Mouse (Mus musculus): ENCODE measurements at regions not wholly inside any gene's neighbourhood (a gene's known extent, or its start where the extent isn't known, plus 50 kb on each side); places are given as distances from the start of the nearest gene placed in this dataset.

DNA sequence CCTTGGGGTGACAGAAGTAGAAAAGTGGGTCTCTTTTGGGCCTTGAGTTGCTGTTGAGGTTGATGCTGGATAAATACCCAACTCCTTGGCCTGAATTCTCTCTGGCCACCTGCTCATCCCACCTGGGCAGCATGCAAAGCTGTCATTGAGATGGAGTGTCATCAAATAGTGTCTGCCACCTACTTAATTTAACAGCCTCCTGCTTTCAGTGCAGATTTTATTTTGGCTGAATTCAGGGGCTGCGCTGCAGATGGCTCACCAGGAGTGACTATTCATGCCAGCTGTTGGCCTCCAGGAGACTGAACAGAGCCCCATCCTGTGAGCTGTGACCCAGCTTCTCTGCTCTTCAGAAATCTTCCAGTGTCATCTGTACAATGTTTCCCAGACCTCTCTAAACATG lies 206.7 kb upstream of the Eci2 start:
- 82% methylated on average over 1 of the region's 1 CpGs for WGBS
- Histone ChIP-seq H3K4me3 (ENCODE audit: extremely low read depth, insufficient read depth, insufficient read length) (no peak overlapping the region), H3K27ac (ENCODE audit: insufficient read depth, low read length) (no peak overlapping the region), H3K27me3 (ENCODE audit: control insufficient read depth, insufficient read depth, low read length) (no peaks in the 10 kb centered on the region), H3K36me3 (ENCODE audit: control insufficient read depth, insufficient read depth, low read length) (no peaks in the 10 kb centered on the region), H3K4me1 (ENCODE audit: control insufficient read depth, insufficient read depth, insufficient read length) (no peaks in the 10 kb centered on the region)
- no peak for DNase-seq (ENCODE audit: low read depth in 1 of 2, low spot score in 2 of 2)
- TF ChIP-seq CTCF (IDR thresholded peaks at IDR 0.05; ENCODE audit: extremely low read depth, insufficient read depth, insufficient read length, insufficient replicate concordance) (no peak), POLR2A (IDR thresholded peaks at IDR 0.05; ENCODE audit: low read depth, low read length) (no peak)

DNA sequence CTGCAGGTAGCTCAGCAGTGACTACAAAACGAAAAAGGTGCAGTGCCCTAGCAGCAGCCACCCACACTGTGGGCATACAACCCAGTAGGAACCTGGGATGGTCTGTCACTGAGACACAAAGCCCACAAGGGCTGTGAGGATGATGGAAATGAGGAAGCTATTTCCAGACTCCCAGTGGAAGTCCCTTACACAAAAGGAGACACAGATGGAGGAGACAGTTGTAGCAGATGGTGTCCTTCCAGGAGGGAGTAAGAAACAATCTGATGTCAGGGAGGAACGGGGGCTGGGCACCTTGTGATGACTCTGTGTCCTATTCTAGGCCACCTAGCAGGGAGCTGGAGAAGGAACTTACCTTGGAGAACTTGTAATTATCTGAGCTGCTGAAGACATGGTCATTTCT lies 214.5 kb upstream of the Eci2 start:
- DNase-seq (ENCODE audit: low read depth in 1 of 2, low spot score in 2 of 2) = no peak
- Histone ChIP-seq H3K27me3 (ENCODE audit: control insufficient read depth, insufficient read depth, low read length) (no peaks in the 10 kb centered on the region), H3K4me3 (ENCODE audit: extremely low read depth, insufficient read depth, insufficient read length) (no peak overlapping the region), H3K4me1 (ENCODE audit: control insufficient read depth, insufficient read depth, insufficient read length) (no peaks in the 10 kb centered on the region), H3K36me3 (ENCODE audit: control insufficient read depth, insufficient read depth, low read length) (no peaks in the 10 kb centered on the region), H3K27ac (ENCODE audit: insufficient read depth, low read length) (no peak overlapping the region)
- 82% methylated on average over 2 of the region's 2 CpGs for WGBS
- TF ChIP-seq POLR2A (IDR thresholded peaks at IDR 0.05; ENCODE audit: low read depth, low read length) = no peak
- TF ChIP-seq CTCF (IDR thresholded peaks at IDR 0.05; ENCODE audit: extremely low read depth, insufficient read depth, insufficient read length, insufficient replicate concordance) = no peak

DNA sequence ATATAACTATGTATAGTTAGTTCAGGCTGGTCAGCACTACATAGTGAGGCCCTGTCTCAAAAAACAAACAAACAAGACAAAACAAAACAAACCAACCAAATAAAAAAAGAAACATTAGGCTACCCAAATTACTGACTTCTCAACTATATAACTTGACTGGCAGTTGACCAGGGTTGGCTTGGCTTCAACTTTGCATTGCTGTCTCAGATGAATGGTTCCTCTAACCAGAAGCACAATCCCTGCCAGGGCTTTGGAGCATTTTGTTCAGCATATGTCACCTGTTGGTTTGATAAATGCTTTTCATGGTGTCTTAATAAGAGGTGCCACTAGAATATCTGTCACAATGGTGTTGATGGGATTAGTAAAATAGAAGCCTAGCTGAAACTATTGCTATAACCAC lies 217.1 kb upstream of the Eci2 start:
- H3K27ac ChIP-seq (ENCODE audit: insufficient read depth, low read length) = no peak overlapping the region
- no peak for DNase-seq (ENCODE audit: low read depth in 1 of 2, low spot score in 2 of 2)
- no peaks in the 10 kb centered on the region for H3K27me3 ChIP-seq (ENCODE audit: control insufficient read depth, insufficient read depth, low read length)
- TF ChIP-seq POLR2A (IDR thresholded peaks at IDR 0.05; ENCODE audit: low read depth, low read length) (no peak), CTCF (IDR thresholded peaks at IDR 0.05; ENCODE audit: extremely low read depth, insufficient read depth, insufficient read length, insufficient replicate concordance) (no peak)
- H3K36me3 ChIP-seq (ENCODE audit: control insufficient read depth, insufficient read depth, low read length) = no peaks in the 10 kb centered on the region
- H3K4me3 ChIP-seq (ENCODE audit: extremely low read depth, insufficient read depth, insufficient read length) = no peak overlapping the region
- H3K4me1 ChIP-seq (ENCODE audit: control insufficient read depth, insufficient read depth, insufficient read length) = no peaks in the 10 kb centered on the region

GRCm38 (mm10) chr13:35257386-35257785 lies 230.5 kb upstream of the Eci2 start:
- H3K27me3 ChIP-seq (ENCODE audit: control insufficient read depth, insufficient read depth, low read length) = no peaks in the 10 kb centered on the region
- no peak for DNase-seq (ENCODE audit: low read depth in 1 of 2, low spot score in 2 of 2)
- no peaks in the 10 kb centered on the region; the same call in 1 of the 2 replicates for H3K4me1 ChIP-seq (ENCODE audit: control insufficient read depth, insufficient read depth, insufficient read length)
- no peak overlapping the region for H3K27ac ChIP-seq (ENCODE audit: insufficient read depth, low read length)
- no peak for TF ChIP-seq POLR2A (IDR thresholded peaks at IDR 0.05; ENCODE audit: low read depth, low read length)
- TF ChIP-seq CTCF (IDR thresholded peaks at IDR 0.05; ENCODE audit: extremely low read depth, insufficient read depth, insufficient read length, insufficient replicate concordance) = no peak
- 82% methylated on average over 2 of the region's 2 CpGs for WGBS
- H3K36me3 ChIP-seq (ENCODE audit: control insufficient read depth, insufficient read depth, low read length) = no peaks in the 10 kb centered on the region
- no peak overlapping the region for H3K4me3 ChIP-seq (ENCODE audit: extremely low read depth, insufficient read depth, insufficient read length)

DNA sequence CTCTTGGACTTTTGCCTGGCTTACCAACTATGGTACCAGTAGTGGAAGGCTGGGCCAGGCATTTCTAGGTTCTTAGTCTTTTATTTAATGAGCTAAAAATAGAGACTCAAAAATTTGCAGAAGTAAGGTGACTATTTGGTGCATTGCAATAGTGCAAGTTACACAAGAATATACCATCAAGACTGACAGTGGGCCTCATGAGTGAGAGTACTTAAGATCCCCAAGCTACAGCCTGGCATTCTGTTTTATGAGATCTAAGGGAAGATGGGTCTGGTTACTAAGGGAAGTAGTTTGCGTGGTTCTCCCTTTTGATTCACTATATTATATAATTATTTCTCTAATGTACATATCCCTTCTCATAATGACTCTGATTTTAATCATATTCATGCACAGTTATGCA lies 231.8 kb upstream of the Eci2 start:
- no peak for TF ChIP-seq POLR2A (IDR thresholded peaks at IDR 0.05; ENCODE audit: low read depth, low read length)
- TF ChIP-seq CTCF (IDR thresholded peaks at IDR 0.05; ENCODE audit: extremely low read depth, insufficient read depth, insufficient read length, insufficient replicate concordance) = no peak
- 86% methylated on average over 1 of the region's 1 CpGs for WGBS

GRCm38 (mm10) chr13:35283959-35284358 lies 257.1 kb upstream of the Eci2 start:
- Histone ChIP-seq H3K4me3 (ENCODE audit: extremely low read depth, insufficient read depth, insufficient read length) (no peak overlapping the region), H3K36me3 (ENCODE audit: control insufficient read depth, insufficient read depth, low read length) (no peaks in the 10 kb centered on the region), H3K27ac (ENCODE audit: insufficient read depth, low read length) (no peak overlapping the region), H3K4me1 (ENCODE audit: control insufficient read depth, insufficient read depth, insufficient read length) (no peaks in the 10 kb centered on the region), H3K27me3 (ENCODE audit: control insufficient read depth, insufficient read depth, low read length) (no peaks in the 10 kb centered on the region)
- DNase-seq (ENCODE audit: low read depth in 1 of 2, low spot score in 2 of 2) = no peak
- TF ChIP-seq POLR2A (IDR thresholded peaks at IDR 0.05; ENCODE audit: low read depth, low read length) = no peak
- TF ChIP-seq CTCF (IDR thresholded peaks at IDR 0.05; ENCODE audit: extremely low read depth, insufficient read depth, insufficient read length, insufficient replicate concordance) = no peak
- WGBS = 74% methylated on average over 1 of the region's 1 CpGs

More for the DNA sequence above, 231.8 kb upstream of the Eci2 start:
- no peaks in the 10 kb centered on the region; the same call in 1 of the 2 replicates for H3K4me1 ChIP-seq (ENCODE audit: control insufficient read depth, insufficient read depth, insufficient read length)
- no peaks in the 10 kb centered on the region for H3K36me3 ChIP-seq (ENCODE audit: control insufficient read depth, insufficient read depth, low read length)
- H3K27me3 ChIP-seq (ENCODE audit: control insufficient read depth, insufficient read depth, low read length) = no peaks in the 10 kb centered on the region
- no peak overlapping the region for H3K4me3 ChIP-seq (ENCODE audit: extremely low read depth, insufficient read depth, insufficient read length)
- H3K27ac ChIP-seq (ENCODE audit: insufficient read depth, low read length) = no peak overlapping the region
- DNase-seq (ENCODE audit: low read depth in 1 of 2, low spot score in 2 of 2) = no peak

- Histone ChIP-seq H3K27ac (ENCODE audit: insufficient read depth, low read length) (no peak overlapping the region), H3K4me1 (ENCODE audit: control insufficient read depth, insufficient read depth, insufficient read length) (no peaks in the 10 kb centered on the region), H3K27me3 (ENCODE audit: control insufficient read depth, insufficient read depth, low read length) (no peaks in the 10 kb centered on the region), H3K36me3 (ENCODE audit: control insufficient read depth, insufficient read depth, low read length) (no peaks in the 10 kb centered on the region), H3K4me3 (ENCODE audit: extremely low read depth, insufficient read depth, insufficient read length) (no peak overlapping the region)
- TF ChIP-seq CTCF (IDR thresholded peaks at IDR 0.05; ENCODE audit: extremely low read depth, insufficient read depth, insufficient read length, insufficient replicate concordance) (no peak), POLR2A (IDR thresholded peaks at IDR 0.05; ENCODE audit: low read depth, low read length) (no peak)
- no peak for DNase-seq (ENCODE audit: low read depth in 1 of 2, low spot score in 2 of 2)
- 7% methylated on average over 1 of the region's 1 CpGs for WGBS
Measured at GRCm38 (mm10) chr13:35302088-35302487, 275.2 kb upstream of the Eci2 start.

All from spleen, adult 2 months (tissue).